Mouse (Mus musculus) cerebellum, adult 18-20 months (tissue): ENCODE results near the gene Trim21.
A peak's percentile ranks its signal among the peaks of the same experiment; 100 is the strongest.

Experiments
- DNase-seq, 2 experiments: peaks; one replicate each; pipeline ENCODE4 v3.0.0; 2021

Gene Trim21

GRCm38 (mm10) chr7:102564999-102565997 is at the start of gene Trim21:
Trim21 (minus strand) TSS chr7:102565486.
- peak; percentile 47 to 79 for DNase-seq

- DNase-seq = peak in 1 of 2 experiments; percentile 9
These were observed 32.2 kb upstream of the Trim21 start, which contains the start of gene Olfr552 for GRCm38 (mm10) chr7:102597378-102598031. Olfr552 (plus strand) TSS chr7:102597770.

GRCm38 (mm10) chr7:102591786-102592185 is 26.5 kb upstream of the Trim21 start, which contains the start of gene Olfr551:
Olfr551 (minus strand) TSS chr7:102591886.
- DNase-seq = no peak

- DNase-seq = no peak
These were observed 10.7 kb upstream of the Trim21 start for GRCm38 (mm10) chr7:102575998-102576397.

GRCm38 (mm10) chr7:102573174-102573830 is 8.0 kb upstream of the Trim21 start:
- DNase-seq = no peak

GRCm38 (mm10) chr7:102571142-102571541 is 5.9 kb upstream of the Trim21 start, which contains the start of gene Olfr550:
Olfr550 (plus strand) TSS chr7:102571442.
- DNase-seq = no peak

GRCm38 (mm10) chr7:102566219-102566618 is 933 bp upstream of the Trim21 start:
- DNase-seq = no peak

- no peak for DNase-seq
These were observed 12.0 kb downstream of the Trim21 start for GRCm38 (mm10) chr7:102553279-102553678.

GRCm38 (mm10) chr7:102549570-102549969 is 15.7 kb downstream of the Trim21 start, which contains the start of gene Olfr549:
Olfr549 (plus strand) TSS chr7:102549870.
- no peak for DNase-seq

GRCm38 (mm10) chr7:102541251-102541650 is 24.0 kb downstream of the Trim21 start:
- no peak for DNase-seq

- DNase-seq = no peak
These were observed 24.7 kb downstream of the Trim21 start, which contains the start of gene Olfr548-ps1 for GRCm38 (mm10) chr7:102540596-102540995. Olfr548-ps1 (plus strand) TSS chr7:102540896.

- DNase-seq = no peak
These were observed 30.8 kb downstream of the Trim21 start, which contains the start of gene Olfr547 for GRCm38 (mm10) chr7:102534449-102534848. Olfr547 (plus strand) TSS chr7:102534749.

GRCm38 (mm10) chr7:102529052-102529451 is 36.2 kb downstream of the Trim21 start:
- DNase-seq = no peak

GRCm38 (mm10) chr7:102517051-102517335 is 48.3 kb downstream of the Trim21 start:
- no peak for DNase-seq

GRCm38 (mm10) chr7:102516261-102517050 is 48.8 kb downstream of the Trim21 start:
- peak; percentile 35 to 36 for DNase-seq

GRCm38 (mm10) chr7:102514144-102514543 is 51.1 kb downstream of the Trim21 start:
- DNase-seq = no peak

- peak; percentile 83 to 94 for DNase-seq
These were observed 52.4 kb downstream of the Trim21 start for GRCm38 (mm10) chr7:102512814-102513435.

- no peak for DNase-seq
These were observed 53.4 kb downstream of the Trim21 start for GRCm38 (mm10) chr7:102511927-102512326.

GRCm38 (mm10) chr7:102509726-102510125 is 55.6 kb downstream of the Trim21 start:
- DNase-seq = no peak

GRCm38 (mm10) chr7:102508666-102509065 is 56.6 kb downstream of the Trim21 start:
- DNase-seq = no peak

GRCm38 (mm10) chr7:102508066-102508465 is 57.2 kb downstream of the Trim21 start:
- DNase-seq = no peak
